Mouse (Mus musculus) E14TG2a.4 (cell line): ENCODE data around the gene Rpl36-ps4.

Experiments
- CTCF ChIP-seq: conservative IDR thresholded peaks from 2 replicates; pipeline ENCODE4 v1.5.1; 2014; ENCODE audit warnings: low read length
- POU5F1 ChIP-seq: IDR thresholded peaks from 2 replicates; pipeline ENCODE4 v1.6.1; 2014; ENCODE audit warnings: low read length, borderline replicate concordance

DNA sequence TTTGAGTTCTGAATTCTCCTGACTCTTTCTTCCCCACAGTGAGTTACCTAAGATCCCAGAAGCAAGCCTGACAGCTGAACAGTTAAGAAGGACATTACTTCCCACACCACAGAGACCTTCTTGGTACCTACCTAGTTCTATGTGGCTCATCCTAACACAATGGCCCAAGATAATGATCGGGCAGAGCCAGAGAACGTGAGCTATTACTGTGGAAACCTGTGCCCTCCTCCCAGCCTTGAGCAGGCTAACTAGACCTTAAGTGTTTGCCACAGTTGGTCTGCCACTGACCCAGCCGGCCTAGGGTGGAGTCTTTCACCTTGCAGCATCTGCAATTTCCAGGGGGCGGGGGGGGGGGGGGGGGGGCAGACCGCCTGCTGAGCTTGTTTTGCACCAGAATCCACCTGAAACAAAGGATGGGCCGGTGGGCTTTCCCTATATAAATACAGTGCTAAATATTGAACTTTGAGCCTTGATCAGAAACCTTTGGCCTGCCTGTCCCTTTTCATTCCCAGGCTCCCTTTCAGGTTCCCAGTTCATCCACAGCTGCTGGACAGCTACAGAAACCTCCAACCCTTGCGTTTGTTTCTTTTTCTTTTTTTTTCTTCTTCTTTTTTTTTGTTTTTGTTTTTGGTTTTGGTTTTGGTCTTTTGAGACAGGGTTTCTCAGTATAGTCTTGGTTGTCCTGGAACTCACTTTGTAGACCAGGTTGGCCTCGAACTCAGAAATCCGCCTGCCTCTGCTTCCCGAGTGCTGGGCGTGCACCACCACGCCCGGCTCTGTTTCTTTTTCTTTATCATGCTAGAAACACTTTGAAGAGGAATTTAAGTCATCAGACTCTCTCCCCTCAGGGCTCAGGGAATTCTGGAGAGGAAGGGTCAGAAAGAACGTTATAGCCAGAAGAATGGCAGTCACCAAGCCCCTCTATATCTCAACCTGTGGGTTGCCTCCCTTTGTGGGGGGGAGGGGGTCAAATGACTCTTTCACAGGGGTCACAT is 42.6 kb downstream of the Rpl36-ps4 start:
- no peak for TF ChIP-seq CTCF
- TF ChIP-seq POU5F1: no peak
